In genomic region chrX:114802061-114802460, GRCm38 (mm10) we compare ENCODE assay signal across 7 mouse cellular contexts.
DNase-seq lines count a peak whose midpoint lies in the region; ATAC-seq and TF ChIP-seq lines count a peak whose summit lies in the region.
"Not testable (repeated sequence)": the region's sequence is repeated elsewhere in the genome, so short reads cannot be mapped to it uniquely, and the experiment has no call there.

No protein-coding gene starts in this region.

- 0 out of 6 replicates have a peak, but pooled peaks of 1 of the 3 experiments have one; percentile 3 for TF ChIP-seq CTCF in MEL (IDR thresholded peaks at IDR 0.05 in 2 of 3, conservative IDR thresholded peaks at IDR 0.05 in 1 of 3; ENCODE audit: control insufficient read depth in 1 of 3, insufficient read depth in 1 of 3, low read depth in 2 of 3, low read length in 3 of 3, poor library complexity in 1 of 3, severe bottlenecking in 1 of 3)
- TF ChIP-seq CTCF in forebrain, postnatal 0 days (IDR thresholded peaks at IDR 0.05; ENCODE audit: low read depth); heart, postnatal 0 days (IDR thresholded peaks at IDR 0.05; ENCODE audit: low read depth): not testable (repeated sequence)
- TF ChIP-seq CTCF in heart, adult 2 months (IDR thresholded peaks at IDR 0.05): peak; percentile 21

- TF ChIP-seq EP300 in MEL (IDR thresholded peaks at IDR 0.05; ENCODE audit: low read depth in 1 of 2, low read length in 2 of 2); heart, adult 2 months (IDR thresholded peaks at IDR 0.05; ENCODE audit: insufficient read depth, low read depth, low read length); heart, postnatal 0 days (IDR thresholded peaks at IDR 0.05; ENCODE audit: low read depth): not testable (repeated sequence)

- not testable (repeated sequence) for H3K9me3 ChIP-seq in MEL (replicated peaks; ENCODE audit: insufficient read depth, low read length); forebrain, embryonic 12.5 days; forebrain, embryonic 14.5 days (replicated peaks; ENCODE audit: control insufficient read depth, low read length); forebrain, postnatal 0 days (ENCODE audit: low read length); heart, postnatal 0 days (replicated peaks; ENCODE audit: control insufficient read depth, low read length)

- 0 out of 2 replicates have a peak, but pooled peaks have one; percentile 53 for ATAC-seq in forebrain, embryonic 12.5 days (ENCODE audit: low FRiP score)
- peak; percentile 54; the same call in 1 of the 2 replicates for ATAC-seq in forebrain, embryonic 14.5 days
- ATAC-seq in forebrain, postnatal 0 days: 0 out of 2 replicates have a peak, but pooled peaks have one; percentile 56
- peak; percentile 70; the same call in 1 of the 2 replicates for ATAC-seq in heart, postnatal 0 days (ENCODE audit: insufficient read depth, low read depth)
- peak; percentile 66; the same call in 1 of the 2 replicates for ATAC-seq in megakaryocyte progenitor cell, adult 5-6 weeks (replicated peaks; ENCODE audit: poor library complexity)

- not testable (repeated sequence) for H3K27ac ChIP-seq in MEL (ENCODE audit: control insufficient read depth, low read depth, low read length); forebrain, embryonic 12.5 days; forebrain, embryonic 14.5 days (ENCODE audit: low read depth, low read length); forebrain, postnatal 0 days (ENCODE audit: low read depth, low read length); heart, adult 2 months; heart, postnatal 0 days (ENCODE audit: low read depth)

- H3K4me3 ChIP-seq in MEL (ENCODE audit: control insufficient read depth in 1 of 2, insufficient read depth in 1 of 2, low read depth in 2 of 2, low read length in 2 of 2); forebrain, embryonic 12.5 days (replicated peaks); forebrain, embryonic 14.5 days (ENCODE audit: low read depth, low read length); forebrain, postnatal 0 days (ENCODE audit: low read depth, low read length); heart, adult 2 months; heart, postnatal 0 days (ENCODE audit: low read depth, low read length): not testable (repeated sequence)

- not testable (repeated sequence) for H3K9ac ChIP-seq in MEL (ENCODE audit: control insufficient read depth, low read depth, low read length, poor library complexity, severe bottlenecking); forebrain, embryonic 12.5 days; forebrain, embryonic 14.5 days (ENCODE audit: low read length); forebrain, postnatal 0 days; heart, adult 2 months (ENCODE audit: low read depth, low read length); heart, postnatal 0 days (replicated peaks; ENCODE audit: low read depth, low read length)

- H3K27me3 ChIP-seq in MEL (ENCODE audit: control insufficient read depth in 1 of 2, insufficient read depth in 2 of 2, low read length in 2 of 2); forebrain, embryonic 12.5 days; forebrain, embryonic 14.5 days (replicated peaks; ENCODE audit: control insufficient read depth, insufficient read depth, low read length); forebrain, postnatal 0 days (ENCODE audit: insufficient read depth, low read length); heart, adult 2 months (ENCODE audit: control insufficient read depth, insufficient read depth, low read length); heart, postnatal 0 days (ENCODE audit: control insufficient read depth, insufficient read depth, low read length): not testable (repeated sequence)

- TF ChIP-seq RAD21 in MEL (IDR thresholded peaks at IDR 0.05; ENCODE audit: low read depth, low read length): peak; percentile 24

- not testable (repeated sequence) for DNase-seq in MEL (ENCODE audit: low read depth, low spot score); forebrain, embryonic 14.5 days (ENCODE audit: low spot score); forebrain, postnatal 0 days; heart, adult 2 months; heart, postnatal 0 days (ENCODE audit: low spot score)

- H3K79me2 ChIP-seq in MEL (ENCODE audit: control insufficient read depth, insufficient read depth, low read length, poor library complexity); heart, adult 2 months (replicated peaks; ENCODE audit: control insufficient read depth, insufficient read depth, low read length): not testable (repeated sequence)

- TF ChIP-seq POLR2A in MEL (IDR thresholded peaks at IDR 0.05; ENCODE audit: control insufficient read depth in 1 of 2, insufficient read depth in 1 of 2, low read depth in 1 of 2, low read length in 2 of 2, poor library complexity in 1 of 2); heart, adult 2 months (IDR thresholded peaks at IDR 0.05; ENCODE audit: insufficient read depth, low read depth, low read length): not testable (repeated sequence)

- H3K4me1 ChIP-seq in MEL (ENCODE audit: control insufficient read depth in 1 of 2, insufficient read depth in 2 of 2, low read length in 2 of 2); forebrain, embryonic 12.5 days; forebrain, embryonic 14.5 days (ENCODE audit: control insufficient read depth, insufficient read depth, low read length); forebrain, postnatal 0 days (ENCODE audit: insufficient read depth); heart, adult 2 months (ENCODE audit: control insufficient read depth, insufficient read depth, low read length); heart, postnatal 0 days (ENCODE audit: control insufficient read depth, insufficient read depth): not testable (repeated sequence)

- 70% methylated on average over 4 of the region's 4 CpGs for WGBS in forebrain, embryonic 12.5 days
- 64% methylated on average over 4 of the region's 4 CpGs for WGBS in forebrain, embryonic 14.5 days
- WGBS in forebrain, postnatal 0 days: 69% methylated on average over 4 of the region's 4 CpGs
- 54% methylated on average over 4 of the region's 4 CpGs for WGBS in heart, adult 2 months
- WGBS in heart, postnatal 0 days: 35% methylated on average over 4 of the region's 4 CpGs

- H3K36me3 ChIP-seq in MEL (ENCODE audit: control insufficient read depth in 1 of 2, insufficient read depth in 2 of 2, low read length in 2 of 2); forebrain, embryonic 12.5 days (replicated peaks); forebrain, embryonic 14.5 days (ENCODE audit: control insufficient read depth, insufficient read depth, low read length); forebrain, postnatal 0 days (ENCODE audit: insufficient read depth); heart, adult 2 months (ENCODE audit: control insufficient read depth, insufficient read depth, low read length); heart, postnatal 0 days (replicated peaks; ENCODE audit: control insufficient read depth, insufficient read depth, low read length): not testable (repeated sequence)

- intact Hi-C loops in heart, adult 2 months (cut with DNase I): not testable (repeated sequence)

- not testable (repeated sequence) for H3K4me2 ChIP-seq in forebrain, embryonic 12.5 days; forebrain, embryonic 14.5 days (ENCODE audit: low read length); forebrain, postnatal 0 days (ENCODE audit: low read depth); heart, postnatal 0 days (ENCODE audit: low read depth, low read length)

TF ChIP-seq in MEL, 35 proteins besides CTCF, POLR2A, EP300 and RAD21:
- TF ChIP-seq SMC3 (IDR thresholded peaks at IDR 0.05; ENCODE audit: low read depth, low read length): 0 out of 2 replicates have a peak, but pooled peaks have one; percentile 17
